Mouse (Mus musculus) liver, embryonic 14.5 days (tissue): ENCODE results near the gene Exoc6b. TPM values are rescaled to one million over a fixed set of nuclear protein-coding genes. Genes with fewer than 3 reads are reported as not detected.

ENCODE experiments used
- ATAC-seq: fragments of 200-750 bp; cut with Nextera tagmentation; 2 replicates; pipeline ENCODE4 v1.8.0; 2017; ENCODE audit warnings: moderate number of reproducible peaks, mild to moderate bottlenecking, moderate library complexity; ENCODE audit not compliant: insufficient read depth
- DNase-seq, 3 experiments: peaks; one replicate each; pipeline ENCODE4 v3.0.0-alpha.2; 2012 to 2013; ENCODE audit warnings: low read depth in 3 of 3, low spot score in 3 of 3
- H3K27ac ChIP-seq: fragments of 300-500 bp; sonication (generic); 2 replicates; pipeline ENCODE4 v1.5.1; 2014; ENCODE audit warnings: moderate library complexity, mild to moderate bottlenecking, control low read depth, inconsistent platforms
- H3K27me3 ChIP-seq: fragments of 300-500 bp; sonication (generic); 2 replicates; pipeline ENCODE4 v1.6.1; 2014; ENCODE audit warnings: mild to moderate bottlenecking, low read length, moderate library complexity; ENCODE audit not compliant: control insufficient read depth, insufficient read depth
- H3K36me3 ChIP-seq: fragments of 300-500 bp; sonication (generic); replicated peaks from 2 replicates; pipeline ENCODE4 v1.6.1; 2014; ENCODE audit warnings: low read depth; ENCODE audit not compliant: control insufficient read depth, insufficient read depth
- H3K4me1 ChIP-seq, 2 experiments: fragments of 200-500 bp in 1 of 2; fragments of 300-500 bp in 1 of 2; sonication (generic) in 1 of 2; replicated peaks; 2 replicates each; pipeline ENCODE4 v1.6.1; 2012 to 2014; ENCODE audit warnings: antibody characterized with exemption in 1 of 2, inconsistent platforms in 1 of 2, low read length in 1 of 2; ENCODE audit not compliant: control insufficient read depth in 2 of 2, insufficient read depth in 2 of 2
- H3K4me2 ChIP-seq: fragments of 300-500 bp; sonication (generic); 2 replicates; pipeline ENCODE4 v1.6.1; 2014; ENCODE audit warnings: low read depth, mild to moderate bottlenecking, control low read depth, moderate library complexity
- H3K4me3 ChIP-seq, 2 experiments: fragments of 200-500 bp in 1 of 2; fragments of 300-500 bp in 1 of 2; sonication (generic) in 1 of 2; 2 replicates each; pipeline ENCODE4 v1.5.1; 2012 to 2014; ENCODE audit warnings: low read depth in 2 of 2, low read length in 2 of 2, mild to moderate bottlenecking in 2 of 2, control low read depth in 1 of 2, inconsistent platforms in 1 of 2, moderate library complexity in 1 of 2; ENCODE audit not compliant: insufficient read depth in 1 of 2
- H3K9ac ChIP-seq: fragments of 300-500 bp; sonication (generic); replicated peaks from 2 replicates; pipeline ENCODE4 v1.6.1; 2014; ENCODE audit warnings: mild to moderate bottlenecking, control low read depth, moderate library complexity
- H3K9me3 ChIP-seq: fragments of 300-500 bp; sonication (generic); 2 replicates; pipeline ENCODE4 v1.6.1; 2016; ENCODE audit warnings: low read length, mixed read lengths; ENCODE audit not compliant: control insufficient read depth
- CTCF ChIP-seq: IDR thresholded peaks from 2 replicates; pipeline ENCODE4 v1.5.1; 2016; ENCODE audit warnings: antibody characterized with exemption, low read depth, control low read depth
- EP300 ChIP-seq: IDR thresholded peaks from 2 replicates; pipeline ENCODE4 v1.6.1; 2016; ENCODE audit warnings: antibody characterized with exemption, low read depth
- WGBS: fragments of 180-500 bp; shearing (Covaris S2); extraction: QIAGEN DNeasy Blood & Tissue Kit; methylation state at CpG from one replicate; pipeline ENCODE4 v1.1.7; 2014; ENCODE audit not compliant: insufficient replicate concordance; 5-methylcytosine and 5-hydroxymethylcytosine counted together
- polyA plus RNA-seq, 2 experiments: library from polyadenylated mRNA; depleted of rRNA in 1 of 2; stranded (reverse) in 1 of 2; unstranded in 1 of 2; fragments of >200 nt; fragmentation: Nextera tagmentation in 1 of 2; extraction: Ambion mirVana in 1 of 2; gene quantifications; 2 replicates each; pipeline versions ENCODE4 v1.2.1 to v1.2.3; 2012 to 2014

Exoc6b gene
- polyA plus RNA-seq, 2 experiments = 1.0 to 2.9 TPM

DNA sequence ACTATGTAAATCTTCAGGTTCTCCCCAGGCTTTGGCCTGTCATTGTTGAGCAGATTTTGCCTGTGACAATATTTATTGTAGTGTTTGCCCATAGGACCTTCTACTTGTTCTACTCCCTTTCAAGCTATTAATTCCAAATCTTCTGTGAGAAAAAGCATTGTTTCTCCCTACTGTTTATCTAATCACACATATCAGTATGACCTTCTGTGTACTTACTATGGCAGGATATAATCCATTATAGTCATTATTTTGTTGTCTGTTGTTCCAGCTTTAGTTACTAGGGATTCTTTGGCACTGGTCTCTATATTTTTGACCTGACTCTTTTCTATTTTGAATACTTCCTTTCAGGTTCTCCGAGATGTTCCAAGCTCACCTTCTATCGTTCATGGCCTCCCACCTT lies 442.9 kb downstream of the Exoc6b start:
- H3K27me3 ChIP-seq = no peaks in the 10 kb centered on the region
- no peak overlapping the region for H3K4me3 ChIP-seq
- H3K4me2 ChIP-seq = no peak overlapping the region
- H3K9ac ChIP-seq = no peak overlapping the region
- no peak for DNase-seq
- no peaks in the 10 kb centered on the region for H3K9me3 ChIP-seq
- no peak overlapping the region for H3K27ac ChIP-seq
- H3K4me1 ChIP-seq = peaks cover 0 to 3% of the 10 kb centered on the region in 2 experiments; a peak in 1 of 4 replicates
- 56% methylated on average over 2 of the region's 2 CpGs for WGBS
- ATAC-seq = no peak
- TF ChIP-seq EP300 = no peak
- no peak for TF ChIP-seq CTCF
- H3K36me3 ChIP-seq = no peaks in the 10 kb centered on the region

- Histone ChIP-seq H3K27me3 (no peaks in the 10 kb centered on the region), H3K4me1 (no peaks in the 10 kb centered on the region; a peak in 1 of 4 replicates), H3K9ac (no peak overlapping the region), H3K4me2 (no peak overlapping the region), H3K4me3 (no peak overlapping the region), H3K9me3 (no peaks in the 10 kb centered on the region), H3K27ac (no peak overlapping the region), H3K36me3 (no peaks in the 10 kb centered on the region)
- DNase-seq = no peak
- no peak for TF ChIP-seq CTCF
- TF ChIP-seq EP300 = no peak
- 73% methylated on average over 6 of the region's 6 CpGs for WGBS
- ATAC-seq = no peak
Measured at GRCm38 (mm10) chr6:84619166-84619565, 450.1 kb downstream of the Exoc6b start.

GRCm38 (mm10) chr6:84617051-84617450 lies 452.3 kb downstream of the Exoc6b start:
- H3K9me3 ChIP-seq = no peaks in the 10 kb centered on the region
- H3K9ac ChIP-seq = no peak overlapping the region
- H3K4me3 ChIP-seq = no peak overlapping the region
- no peaks in the 10 kb centered on the region for H3K4me1 ChIP-seq
- H3K4me2 ChIP-seq = no peak overlapping the region
- ATAC-seq (no peak), DNase-seq (no peak)
- H3K27ac ChIP-seq = no peak overlapping the region
- no peaks in the 10 kb centered on the region for H3K27me3 ChIP-seq
- WGBS = 64% methylated on average over 1 of the region's 1 CpGs
- no peaks in the 10 kb centered on the region for H3K36me3 ChIP-seq
- TF ChIP-seq CTCF (no peak), EP300 (no peak)

- Histone ChIP-seq H3K9me3 (no peaks in the 10 kb centered on the region), H3K4me1 (no peaks in the 10 kb centered on the region), H3K4me3 (no peak overlapping the region), H3K9ac (no peak overlapping the region), H3K4me2 (no peak overlapping the region), H3K27ac (no peak overlapping the region), H3K36me3 (no peaks in the 10 kb centered on the region), H3K27me3 (no peaks in the 10 kb centered on the region)
- TF ChIP-seq EP300 (no peak), CTCF (no peak)
- ATAC-seq = no peak
- 61% methylated on average over 1 of the region's 1 CpGs for WGBS
- DNase-seq = no peak
Measured at GRCm38 (mm10) chr6:84616586-84616985, 452.7 kb downstream of the Exoc6b start.

DNA sequence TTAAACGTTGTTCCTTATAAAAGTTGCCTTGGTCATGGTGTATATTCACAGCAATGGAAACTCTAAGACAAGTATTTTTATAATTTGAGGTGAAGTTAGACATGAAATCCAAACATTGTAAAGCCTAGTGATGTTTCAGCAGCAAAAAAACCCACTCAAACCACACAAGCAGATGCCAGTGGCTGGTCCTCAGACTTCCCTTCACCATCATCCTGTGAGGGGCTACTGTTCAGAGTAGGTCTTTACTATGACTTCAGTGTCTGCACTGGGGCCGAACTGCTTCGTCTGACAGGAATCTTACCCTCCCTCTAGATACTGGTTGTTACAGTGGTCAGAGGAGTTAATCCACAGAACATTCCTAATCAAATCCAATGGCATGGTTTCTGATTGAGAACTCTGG lies 455.8 kb downstream of the Exoc6b start:
- Histone ChIP-seq H3K9me3 (no peaks in the 10 kb centered on the region), H3K9ac (no peak overlapping the region), H3K4me2 (no peak overlapping the region), H3K27me3 (no peaks in the 10 kb centered on the region), H3K4me3 (no peak overlapping the region), H3K36me3 (no peaks in the 10 kb centered on the region), H3K27ac (no peak overlapping the region), H3K4me1 (no peaks in the 10 kb centered on the region)
- ATAC-seq (no peak), DNase-seq (no peak)
- WGBS = 55% methylated on average over 3 of the region's 3 CpGs
- TF ChIP-seq EP300 = no peak
- no peak for TF ChIP-seq CTCF
